Mouse (Mus musculus) Muller cell, postnatal 12 days (primary cell): Measurements from ENCODE around the gene Fdps.
A peak's percentile ranks its signal among the peaks of the same experiment; 100 is the strongest.

Experiments
- DNase-seq: peaks from one replicate; pipeline ENCODE4 v3.0.0-alpha.2; 2015; ENCODE audit errors: inconsistent ontology term

The Fdps gene

GRCm38 (mm10) chr3:89101812-89102494 lies at the start of gene Fdps:
Gene Fdps (minus strand): TSS chr3:89101959.
- DNase-seq = peak; percentile 96

- DNase-seq = no peak
Measured at GRCm38 (mm10) chr3:89148567-89148966, 46.8 kb upstream of the Fdps start.

GRCm38 (mm10) chr3:89147979-89148311 lies 46.2 kb upstream of the Fdps start:
- no peak for DNase-seq

GRCm38 (mm10) chr3:89147101-89147978 lies 45.6 kb upstream of the Fdps start:
- no peak for DNase-seq

GRCm38 (mm10) chr3:89145566-89145965 lies 43.8 kb upstream of the Fdps start:
- DNase-seq = no peak

- no peak for DNase-seq
Measured at GRCm38 (mm10) chr3:89144821-89145220, 43.1 kb upstream of the Fdps start.

- DNase-seq = no peak
Measured at GRCm38 (mm10) chr3:89136365-89136764, 34.6 kb upstream of the Fdps start.

- no peak for DNase-seq
Measured at GRCm38 (mm10) chr3:89135958-89136357, 34.2 kb upstream of the Fdps start, which contains the start of gene Pklr. Gene Pklr (plus strand): TSS chr3:89136142.

GRCm38 (mm10) chr3:89133752-89134151 lies 32.0 kb upstream of the Fdps start:
- DNase-seq = no peak

- no peak for DNase-seq
Measured at GRCm38 (mm10) chr3:89133063-89133450, 31.3 kb upstream of the Fdps start.

GRCm38 (mm10) chr3:89132285-89133062 lies 30.7 kb upstream of the Fdps start:
- peak; percentile 11 for DNase-seq

- DNase-seq = no peak
Measured at GRCm38 (mm10) chr3:89131816-89132215, 30.1 kb upstream of the Fdps start.

- no peak for DNase-seq
Measured at GRCm38 (mm10) chr3:89129908-89130307, 28.1 kb upstream of the Fdps start.

GRCm38 (mm10) chr3:89125981-89126380 lies 24.2 kb upstream of the Fdps start:
- DNase-seq = no peak

- no peak for DNase-seq
Measured at GRCm38 (mm10) chr3:89124241-89124640, 22.5 kb upstream of the Fdps start.

GRCm38 (mm10) chr3:89123313-89123712 lies 21.6 kb upstream of the Fdps start:
- DNase-seq = peak; percentile 62

GRCm38 (mm10) chr3:89115522-89115921 lies 13.8 kb upstream of the Fdps start:
- no peak for DNase-seq

- DNase-seq = no peak
Measured at GRCm38 (mm10) chr3:89113058-89113457, 11.3 kb upstream of the Fdps start.

GRCm38 (mm10) chr3:89108146-89108545 lies 6.4 kb upstream of the Fdps start:
- DNase-seq = no peak

- no peak for DNase-seq
Measured at GRCm38 (mm10) chr3:89107545-89107944, 5.8 kb upstream of the Fdps start.

GRCm38 (mm10) chr3:89106881-89107280 lies 5.1 kb upstream of the Fdps start:
- no peak for DNase-seq

- DNase-seq = no peak
Measured at GRCm38 (mm10) chr3:89103291-89103595, 1.5 kb upstream of the Fdps start.
